Mouse (Mus musculus) liver, embryonic 12.5 days (tissue): Measurements from ENCODE around the gene Macrod2. TPM values are rescaled to one million over a fixed set of nuclear protein-coding genes. Genes with fewer than 3 reads are reported as not detected.
A peak's percentile ranks its signal among the peaks of the same experiment; 100 is the strongest.
"Not testable (repeated sequence)": the region's sequence is repeated elsewhere in the genome, so short reads cannot be mapped to it uniquely, and the experiment has no call there.

Source experiments
- ATAC-seq: fragments of 200-750 bp; cut with Nextera tagmentation; 2 replicates; pipeline ENCODE4 v1.8.0; 2017; ENCODE audit warnings: moderate number of reproducible peaks, mild to moderate bottlenecking, moderate library complexity
- H3K27ac ChIP-seq: fragments of 300-500 bp; sonication (generic); 2 replicates; pipeline ENCODE4 v1.5.1; 2016; ENCODE audit warnings: mild to moderate bottlenecking
- H3K27me3 ChIP-seq: fragments of 300-500 bp; sonication (generic); replicated peaks from 2 replicates; pipeline ENCODE4 v1.6.1; 2016; ENCODE audit warnings: mild to moderate bottlenecking, moderate library complexity
- H3K36me3 ChIP-seq: fragments of 300-500 bp; sonication (generic); 2 replicates; pipeline ENCODE4 v1.6.1; 2016; ENCODE audit warnings: mild to moderate bottlenecking, moderate library complexity
- H3K4me1 ChIP-seq: fragments of 300-500 bp; sonication (generic); 2 replicates; pipeline ENCODE4 v1.6.1; 2016
- H3K4me2 ChIP-seq: fragments of 300-500 bp; sonication (generic); 2 replicates; pipeline ENCODE4 v1.6.1; 2016; ENCODE audit warnings: mild to moderate bottlenecking, moderate library complexity
- H3K4me3 ChIP-seq: fragments of 300-500 bp; sonication (generic); 2 replicates; pipeline ENCODE4 v1.5.1; 2016; ENCODE audit warnings: mild to moderate bottlenecking, moderate library complexity
- H3K9ac ChIP-seq: fragments of 300-500 bp; sonication (generic); 2 replicates; pipeline ENCODE4 v1.6.1; 2016; ENCODE audit warnings: mild to moderate bottlenecking, moderate library complexity
- H3K9me3 ChIP-seq: fragments of 300-500 bp; sonication (generic); replicated peaks from 2 replicates; pipeline ENCODE4 v1.6.1; 2016; ENCODE audit warnings: mild to moderate bottlenecking, moderate library complexity
- WGBS: fragments of 180-500 bp; shearing (Covaris S2); methylation state at CpG from one replicate; pipeline ENCODE4 v1.1.7; 2016; ENCODE audit not compliant: insufficient replicate concordance; 5-methylcytosine and 5-hydroxymethylcytosine counted together
- polyA plus RNA-seq: library from polyadenylated mRNA; unstranded; fragments of >200 nt; fragmentation: Nextera tagmentation; extraction: Ambion mirVana; gene quantifications from 2 replicates; pipeline ENCODE4 v1.2.1, GENCODE M21; 2016

The Macrod2 gene
- polyA plus RNA-seq, 1 experiment from 2014 or later, result 11.3 TPM

GRCm38 (mm10) chr2:140707550-140707949 lies 312.4 kb downstream of the Macrod2 start:
- ATAC-seq, result no peak
- Histone ChIP-seq H3K9ac (no peak overlapping the region), H3K4me2 (no peak overlapping the region), H3K4me3 (no peak overlapping the region), H3K4me1 (no peaks in the 10 kb centered on the region), H3K27me3 (no peaks in the 10 kb centered on the region), H3K9me3 (no peaks in the 10 kb centered on the region), H3K27ac (no peak overlapping the region), H3K36me3 (no peaks in the 10 kb centered on the region)
- WGBS, result 58% methylated on average over 5 of the region's 5 CpGs

- no peaks in the 10 kb centered on the region for H3K4me1 ChIP-seq
- no peak overlapping the region for H3K4me2 ChIP-seq
- no peak overlapping the region for H3K4me3 ChIP-seq
- no peak overlapping the region for H3K27ac ChIP-seq
- H3K9me3 ChIP-seq, result no peaks in the 10 kb centered on the region
- no peak overlapping the region for H3K9ac ChIP-seq
- no peaks in the 10 kb centered on the region for H3K36me3 ChIP-seq
- 63% methylated on average over 4 of the region's 4 CpGs for WGBS
- no peak for ATAC-seq
- H3K27me3 ChIP-seq, result no peaks in the 10 kb centered on the region
Observed at GRCm38 (mm10) chr2:140715822-140716221, 320.7 kb downstream of the Macrod2 start.

GRCm38 (mm10) chr2:140717407-140717806 lies 322.3 kb downstream of the Macrod2 start:
- Histone ChIP-seq H3K27me3 (no peaks in the 10 kb centered on the region), H3K4me3 (no peak overlapping the region), H3K27ac (no peak overlapping the region), H3K9ac (no peak overlapping the region), H3K36me3 (no peaks in the 10 kb centered on the region), H3K9me3 (no peaks in the 10 kb centered on the region), H3K4me2 (no peak overlapping the region), H3K4me1 (no peaks in the 10 kb centered on the region)
- ATAC-seq, result no peak
- WGBS, result 70% methylated on average over 9 of the region's 9 CpGs

GRCm38 (mm10) chr2:140732616-140733183 lies 337.6 kb downstream of the Macrod2 start:
- no peak overlapping the region for H3K4me3 ChIP-seq
- no peak overlapping the region for H3K9ac ChIP-seq
- H3K4me2 ChIP-seq, result no peak overlapping the region
- H3K27ac ChIP-seq, result no peak overlapping the region
- no peak for ATAC-seq
- H3K27me3 ChIP-seq, result no peaks in the 10 kb centered on the region
- H3K4me1 ChIP-seq, result no peaks in the 10 kb centered on the region
- WGBS, result 46% methylated on average over 6 of the region's 6 CpGs
- no peaks in the 10 kb centered on the region for H3K36me3 ChIP-seq
- no peaks in the 10 kb centered on the region for H3K9me3 ChIP-seq

GRCm38 (mm10) chr2:140740511-140740910 lies 345.4 kb downstream of the Macrod2 start:
- H3K4me1 ChIP-seq, result no peaks in the 10 kb centered on the region
- ATAC-seq, result no peak
- no peaks in the 10 kb centered on the region for H3K9me3 ChIP-seq
- no peaks in the 10 kb centered on the region for H3K27me3 ChIP-seq
- no peak overlapping the region for H3K4me3 ChIP-seq
- H3K9ac ChIP-seq, result no peak overlapping the region
- 71% methylated on average over 5 of the region's 5 CpGs for WGBS
- H3K4me2 ChIP-seq, result no peak overlapping the region
- no peak overlapping the region for H3K27ac ChIP-seq
- no peaks in the 10 kb centered on the region for H3K36me3 ChIP-seq

GRCm38 (mm10) chr2:140742954-140743353 lies 347.8 kb downstream of the Macrod2 start:
- not testable (repeated sequence) for H3K27ac ChIP-seq, H3K4me1 ChIP-seq, H3K4me3 ChIP-seq, H3K4me2 ChIP-seq, H3K9me3 ChIP-seq, H3K36me3 ChIP-seq, H3K9ac ChIP-seq, ATAC-seq, H3K27me3 ChIP-seq
- 52% methylated on average over 2 of the region's 2 CpGs for WGBS

- no peaks in the 10 kb centered on the region for H3K4me1 ChIP-seq
- no peak for ATAC-seq
- WGBS, result 67% methylated on average over 2 of the region's 2 CpGs
- H3K27me3 ChIP-seq, result no peaks in the 10 kb centered on the region
- no peaks in the 10 kb centered on the region for H3K9me3 ChIP-seq
- no peak overlapping the region for H3K27ac ChIP-seq
- no peak overlapping the region for H3K4me2 ChIP-seq
- H3K36me3 ChIP-seq, result no peaks in the 10 kb centered on the region
- no peak overlapping the region for H3K9ac ChIP-seq
- H3K4me3 ChIP-seq, result no peak overlapping the region
Observed at GRCm38 (mm10) chr2:140758881-140759280, 363.8 kb downstream of the Macrod2 start.

- Histone ChIP-seq H3K27ac (no peak overlapping the region), H3K36me3 (no peaks in the 10 kb centered on the region), H3K9me3 (no peaks in the 10 kb centered on the region), H3K4me3 (no peak overlapping the region), H3K9ac (no peak overlapping the region), H3K4me1 (no peaks in the 10 kb centered on the region), H3K4me2 (no peak overlapping the region), H3K27me3 (no peaks in the 10 kb centered on the region)
- no peak for ATAC-seq
Observed at GRCm38 (mm10) chr2:140759732-140760131, 364.6 kb downstream of the Macrod2 start.

- no peak for ATAC-seq
- Histone ChIP-seq H3K9me3 (no peaks in the 10 kb centered on the region), H3K4me2 (no peak overlapping the region), H3K36me3 (no peaks in the 10 kb centered on the region), H3K27me3 (no peaks in the 10 kb centered on the region), H3K27ac (no peak overlapping the region), H3K9ac (no peak overlapping the region), H3K4me3 (no peak overlapping the region), H3K4me1 (no peaks in the 10 kb centered on the region)
- WGBS, result 77% methylated on average over 3 of the region's 3 CpGs
Observed at GRCm38 (mm10) chr2:140760137-140760536, 365.0 kb downstream of the Macrod2 start.

GRCm38 (mm10) chr2:140763076-140763891 lies 368.2 kb downstream of the Macrod2 start:
- Histone ChIP-seq H3K27me3 (no peaks in the 10 kb centered on the region), H3K4me2 (no peak overlapping the region), H3K36me3 (no peaks in the 10 kb centered on the region), H3K27ac (no peak overlapping the region), H3K9ac (no peak overlapping the region), H3K4me3 (no peak overlapping the region), H3K4me1 (no peaks in the 10 kb centered on the region), H3K9me3 (no peaks in the 10 kb centered on the region)
- WGBS, result 57% methylated on average over 12 of the region's 12 CpGs
- ATAC-seq, result no peak

GRCm38 (mm10) chr2:140769473-140769872 lies 374.4 kb downstream of the Macrod2 start:
- no peak for ATAC-seq
- H3K27ac ChIP-seq, result no peak overlapping the region
- H3K4me1 ChIP-seq, result no peaks in the 10 kb centered on the region
- H3K4me3 ChIP-seq, result no peak overlapping the region
- H3K36me3 ChIP-seq, result no peaks in the 10 kb centered on the region
- no peak overlapping the region for H3K4me2 ChIP-seq
- no peaks in the 10 kb centered on the region for H3K9me3 ChIP-seq
- H3K9ac ChIP-seq, result no peak overlapping the region
- no peaks in the 10 kb centered on the region for H3K27me3 ChIP-seq
- WGBS, result 74% methylated on average over 4 of the region's 4 CpGs

GRCm38 (mm10) chr2:140772825-140773224 lies 377.7 kb downstream of the Macrod2 start:
- no peak overlapping the region for H3K27ac ChIP-seq
- H3K36me3 ChIP-seq, result no peaks in the 10 kb centered on the region
- H3K4me1 ChIP-seq, result no peaks in the 10 kb centered on the region
- 68% methylated on average over 6 of the region's 6 CpGs for WGBS
- no peaks in the 10 kb centered on the region for H3K27me3 ChIP-seq
- no peak overlapping the region for H3K9ac ChIP-seq
- no peak overlapping the region for H3K4me3 ChIP-seq
- H3K9me3 ChIP-seq, result no peaks in the 10 kb centered on the region
- peak; percentile 43; the same call in 1 of the 2 replicates for ATAC-seq
- H3K4me2 ChIP-seq, result no peak overlapping the region
